Mouse (Mus musculus) thymus, postnatal 14 days (tissue): Measurements from ENCODE around the gene Sytl5.

Source experiments
- DNase-seq: peaks from one replicate; pipeline ENCODE4 v3.0.0; 2021

Gene Sytl5

GRCm38 (mm10) chrX:9885322-9885721 is at the start of gene Sytl5:
Sytl5 (plus strand) TSS chrX:9885622.
- DNase-seq, result no peak

GRCm38 (mm10) chrX:9846628-9847027 is 38.8 kb upstream of the Sytl5 start, which contains the start of gene Hypm:
Hypm (plus strand) TSS chrX:9846928.
- no peak for DNase-seq

GRCm38 (mm10) chrX:9849403-9849802 is 36.0 kb upstream of the Sytl5 start, which contains the start of gene H2al3:
H2al3 (plus strand) TSS chrX:9849703.
- DNase-seq, result no peak

GRCm38 (mm10) chrX:9861859-9862258 is 23.6 kb upstream of the Sytl5 start:
- DNase-seq, result no peak

GRCm38 (mm10) chrX:9875519-9875918 is 9.9 kb upstream of the Sytl5 start:
- no peak for DNase-seq

- DNase-seq, result no peak
Observed at GRCm38 (mm10) chrX:9909572-9909971, 24.1 kb downstream of the Sytl5 start.

- no peak for DNase-seq
Observed at GRCm38 (mm10) chrX:9933839-9934238, 48.4 kb downstream of the Sytl5 start.

- no peak for DNase-seq
Observed at GRCm38 (mm10) chrX:9984094-9984669, 98.8 kb downstream of the Sytl5 start.

- DNase-seq, result no peak
Observed at GRCm38 (mm10) chrX:10000718-10001117, 115.3 kb downstream of the Sytl5 start.

GRCm38 (mm10) chrX:10005946-10006345 is 120.5 kb downstream of the Sytl5 start:
- DNase-seq, result no peak

GRCm38 (mm10) chrX:10007675-10008270 is 122.4 kb downstream of the Sytl5 start:
- no peak for DNase-seq

GRCm38 (mm10) chrX:10010202-10010601 is 124.8 kb downstream of the Sytl5 start:
- DNase-seq, result no peak

- DNase-seq, result no peak
Observed at GRCm38 (mm10) chrX:10034666-10035065, 149.2 kb downstream of the Sytl5 start.
